8 mouse cellular contexts compared by ENCODE assay signal in the genomic region with DNA sequence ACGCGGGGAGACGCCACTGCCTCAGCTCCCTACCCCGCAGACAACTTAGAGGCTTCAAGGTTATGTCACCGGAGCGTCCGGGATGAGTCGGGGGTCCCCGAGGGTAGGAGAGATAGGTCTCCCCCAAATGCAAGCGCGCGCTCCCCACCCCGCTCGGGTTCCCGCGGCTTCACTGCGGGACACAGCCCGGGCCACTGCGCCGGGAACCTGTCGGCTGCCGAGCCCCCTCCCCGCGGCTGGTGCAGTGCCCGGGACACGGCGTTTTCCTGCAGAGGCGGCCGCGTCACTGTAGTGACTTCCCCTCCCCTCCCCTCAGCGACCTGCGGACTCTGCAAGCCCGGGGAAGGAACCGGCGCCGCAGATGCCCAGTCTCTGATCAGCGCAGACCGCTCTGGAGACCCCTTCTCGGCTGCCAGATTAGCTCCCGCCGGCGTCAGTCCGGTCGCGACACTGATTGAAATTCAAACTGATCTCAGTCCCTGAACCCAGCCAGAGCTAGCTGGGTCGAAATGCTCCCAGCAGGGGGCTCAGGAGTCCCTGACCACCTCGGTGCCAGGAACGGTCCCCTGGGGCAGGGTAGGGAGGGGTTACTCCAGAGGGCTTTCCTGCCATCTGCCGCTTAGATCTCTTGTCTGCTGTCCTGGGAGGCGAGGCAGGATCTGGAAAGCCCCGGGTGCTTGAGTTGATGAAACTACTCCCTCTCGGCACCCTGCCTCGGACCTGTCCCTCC. TPM values are rescaled to one million over a fixed set of nuclear protein-coding genes. Genes with fewer than 3 reads are reported as not detected.
DNase-seq lines count a peak whose midpoint lies in the region; ATAC-seq and TF ChIP-seq lines count a peak whose summit lies in the region.

No protein-coding gene starts in this region.

- H3K4me3 ChIP-seq in cortical plate, adult 2 months (ENCODE audit: insufficient read depth, low read length): peak overlapping the region; percentile 44
- peak overlapping the region; percentile 72 for H3K4me3 ChIP-seq in intestine, embryonic 15.5 days (replicated peaks)
- peak overlapping the region; percentile 56 for H3K4me3 ChIP-seq in liver, embryonic 16.5 days (ENCODE audit: low read depth, low read length)
- H3K4me3 ChIP-seq in neural tube, embryonic 13.5 days: peak overlapping the region; percentile 84

- H3K27me3 ChIP-seq in intestine, embryonic 15.5 days (replicated peaks): peaks cover 41% of the 10 kb centered on the region
- peaks cover 56% of the 10 kb centered on the region for H3K27me3 ChIP-seq in liver, embryonic 16.5 days (ENCODE audit: control insufficient read depth, insufficient read depth, low read depth, low read length)
- peaks cover 7% of the 10 kb centered on the region; the same call in 1 of the 2 replicates for H3K27me3 ChIP-seq in neural tube, embryonic 13.5 days

- H3K27ac ChIP-seq in cortical plate, adult 2 months (ENCODE audit: insufficient read depth, low read length): no peak overlapping the region
- H3K27ac ChIP-seq in intestine, embryonic 15.5 days: no peak overlapping the region
- H3K27ac ChIP-seq in liver, embryonic 16.5 days (ENCODE audit: low read length): no peak overlapping the region
- peak overlapping the region; percentile 85 for H3K27ac ChIP-seq in neural tube, embryonic 13.5 days (replicated peaks)

- DNase-seq in urinary bladder, adult 2 months (ENCODE audit: low spot score): peak; percentile 30
- no peak for DNase-seq in urinary bladder, postnatal 10 days (ENCODE audit: low spot score)
- DNase-seq in heart, adult 11 months: peak; percentile 98
- peak; percentile 53 for DNase-seq in thymus, postnatal 4 days

- H3K4me2 ChIP-seq in intestine, embryonic 15.5 days (replicated peaks): peak overlapping the region; percentile 100
- H3K4me2 ChIP-seq in liver, embryonic 16.5 days (ENCODE audit: low read depth, low read length): peak overlapping the region; percentile 70
- H3K4me2 ChIP-seq in neural tube, embryonic 13.5 days: peak overlapping the region; percentile 99

- 0 out of 2 replicates have a peak, but pooled peaks cover 3% of the 10 kb centered on the region for H3K4me1 ChIP-seq in cortical plate, adult 2 months (ENCODE audit: control insufficient read depth, insufficient read depth, low read length)
- peaks cover 25% of the 10 kb centered on the region for H3K4me1 ChIP-seq in intestine, embryonic 15.5 days (replicated peaks)
- H3K4me1 ChIP-seq in liver, embryonic 16.5 days (ENCODE audit: control insufficient read depth, low read depth, low read length): peaks cover 3% of the 10 kb centered on the region
- H3K4me1 ChIP-seq in neural tube, embryonic 13.5 days (replicated peaks): peaks cover 43% of the 10 kb centered on the region

- no peak for TF ChIP-seq POLR2A in cortical plate, adult 2 months (IDR thresholded peaks at IDR 0.05; ENCODE audit: extremely low read depth, insufficient read depth, low read length)

- peak; percentile 44 for ATAC-seq in intestine, embryonic 15.5 days
- ATAC-seq in liver, embryonic 16.5 days (ENCODE audit: low read depth): no peak; the same call in 1 of the 2 replicates
- peak; percentile 60 for ATAC-seq in neural tube, embryonic 13.5 days (ENCODE audit: low read depth)

- WGBS in intestine, embryonic 15.5 days: under 1% methylated on average over 49 of the region's 53 CpGs
- WGBS in liver, embryonic 16.5 days (ENCODE audit: insufficient replicate concordance): under 1% methylated on average over 53 of the region's 53 CpGs
- 1% methylated on average over 53 of the region's 53 CpGs for WGBS in neural tube, embryonic 13.5 days

- H3K9me3 ChIP-seq in intestine, embryonic 15.5 days: no peaks in the 10 kb centered on the region
- H3K9me3 ChIP-seq in liver, embryonic 16.5 days (replicated peaks; ENCODE audit: control insufficient read depth, low read length): no peaks in the 10 kb centered on the region
- no peaks in the 10 kb centered on the region for H3K9me3 ChIP-seq in neural tube, embryonic 13.5 days

- no peak for TF ChIP-seq CTCF in cortical plate, adult 2 months (IDR thresholded peaks at IDR 0.05; ENCODE audit: extremely low read depth, insufficient read depth, low read length)

- H3K9ac ChIP-seq in intestine, embryonic 15.5 days: peak overlapping the region; percentile 58
- H3K9ac ChIP-seq in liver, embryonic 16.5 days (ENCODE audit: low read depth, low read length): no peak overlapping the region
- peak overlapping the region; percentile 85 for H3K9ac ChIP-seq in neural tube, embryonic 13.5 days

- no peaks in the 10 kb centered on the region for H3K36me3 ChIP-seq in intestine, embryonic 15.5 days
- no peaks in the 10 kb centered on the region for H3K36me3 ChIP-seq in liver, embryonic 16.5 days (ENCODE audit: control insufficient read depth, insufficient read depth)
- H3K36me3 ChIP-seq in neural tube, embryonic 13.5 days: no peaks in the 10 kb centered on the region

RNA-seq across cellular contexts. Expression of a gene that starts 0.8 kb away (rescaled TPM):
- polyA plus RNA-seq in urinary bladder, adult 2 months (2012; rRNA removed): 2.3 and 3.0 TPM in 2 replicates
- polyA plus RNA-seq in cortical plate, adult 2 months (2012; rRNA removed): 7.5 and 8.4 TPM in 2 replicates
- 2.2 and 3.1 TPM in 2 replicates for polyA plus RNA-seq in intestine, embryonic 15.5 days (2015; fragmentation: Nextera tagmentation; extraction: Ambion mirVana)
- 0.02 and 0.04 TPM in 2 replicates for polyA plus RNA-seq in liver, embryonic 16.5 days (2015; fragmentation: Nextera tagmentation; extraction: Ambion mirVana)
- 16.3 and 16.6 TPM in 2 replicates for polyA plus RNA-seq in neural tube, embryonic 13.5 days (2015; fragmentation: Nextera tagmentation; extraction: Ambion mirVana)
